Mouse (Mus musculus): ENCODE measurements around the gene Pdzd2. TPM values are rescaled to one million over a fixed set of nuclear protein-coding genes. Genes with fewer than 3 reads are reported as not detected.
A peak's percentile ranks its signal among the peaks of the same experiment; 100 is the strongest.

Pdzd2 gene
- polyA plus RNA-seq, 1 experiment, result 2.4 TPM

DNA sequence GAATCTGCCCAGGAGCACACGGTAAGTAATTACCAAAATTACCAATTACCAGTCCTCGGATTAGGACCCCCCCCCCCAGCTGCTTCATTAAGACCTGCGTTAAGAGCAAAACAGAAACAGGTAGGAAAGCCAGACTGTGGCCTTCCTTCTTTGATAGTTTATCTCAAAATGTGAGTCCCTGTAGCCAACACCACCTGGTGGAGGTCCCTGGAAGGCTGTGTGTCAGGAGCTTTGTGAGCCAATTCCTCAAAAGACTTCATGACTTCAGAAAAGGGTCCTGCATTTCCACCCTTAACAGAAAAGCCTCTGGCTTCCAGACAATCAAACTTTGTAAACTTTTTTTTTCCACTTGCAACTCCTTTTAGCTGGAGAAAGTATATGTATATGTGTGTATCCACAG, 188.8 kb downstream of the Pdzd2 start:
- H3K4me1 ChIP-seq (ENCODE audit: control insufficient read depth, insufficient read depth, low read length), result peaks cover 6% of the 10 kb centered on the region; the same call in 1 of the 2 replicates
- TF ChIP-seq POLR2A (IDR thresholded peaks at IDR 0.05; ENCODE audit: low read depth, low read length), result no peak
- TF ChIP-seq CTCF (IDR thresholded peaks at IDR 0.05; ENCODE audit: borderline replicate concordance, insufficient read depth, low read length), result no peak
- no peak overlapping the region for H3K27ac ChIP-seq (ENCODE audit: insufficient read depth, low read length)
- H3K4me3 ChIP-seq (ENCODE audit: insufficient read depth, low read length), result no peak overlapping the region

- Histone ChIP-seq H3K4me1 (ENCODE audit: control insufficient read depth, insufficient read depth, low read length) (peaks cover 6% of the 10 kb centered on the region; the same call in 1 of the 2 replicates), H3K4me3 (ENCODE audit: insufficient read depth, low read length) (no peak overlapping the region), H3K27ac (ENCODE audit: insufficient read depth, low read length) (no peak overlapping the region)
- TF ChIP-seq CTCF (IDR thresholded peaks at IDR 0.05; ENCODE audit: borderline replicate concordance, insufficient read depth, low read length) (no peak), POLR2A (IDR thresholded peaks at IDR 0.05; ENCODE audit: low read depth, low read length) (no peak)
Measured at GRCm38 (mm10) chr15:12550376-12550775, 189.3 kb downstream of the Pdzd2 start.

- no peak for TF ChIP-seq CTCF (IDR thresholded peaks at IDR 0.05; ENCODE audit: borderline replicate concordance, insufficient read depth, low read length)
- TF ChIP-seq POLR2A (IDR thresholded peaks at IDR 0.05; ENCODE audit: low read depth, low read length), result no peak
- peaks cover 6% of the 10 kb centered on the region; the same call in 1 of the 2 replicates for H3K4me1 ChIP-seq (ENCODE audit: control insufficient read depth, insufficient read depth, low read length)
- H3K27ac ChIP-seq (ENCODE audit: insufficient read depth, low read length), result no peak overlapping the region; the same call in 1 of the 2 replicates
- H3K4me3 ChIP-seq (ENCODE audit: insufficient read depth, low read length), result peak overlapping the region; percentile 39
Measured at GRCm38 (mm10) chr15:12549919-12550305, 189.8 kb downstream of the Pdzd2 start.

- peaks cover 6% of the 10 kb centered on the region; the same call in 1 of the 2 replicates for H3K4me1 ChIP-seq (ENCODE audit: control insufficient read depth, insufficient read depth, low read length)
Measured at GRCm38 (mm10) chr15:12549271-12549918, 190.3 kb downstream of the Pdzd2 start.

DNA sequence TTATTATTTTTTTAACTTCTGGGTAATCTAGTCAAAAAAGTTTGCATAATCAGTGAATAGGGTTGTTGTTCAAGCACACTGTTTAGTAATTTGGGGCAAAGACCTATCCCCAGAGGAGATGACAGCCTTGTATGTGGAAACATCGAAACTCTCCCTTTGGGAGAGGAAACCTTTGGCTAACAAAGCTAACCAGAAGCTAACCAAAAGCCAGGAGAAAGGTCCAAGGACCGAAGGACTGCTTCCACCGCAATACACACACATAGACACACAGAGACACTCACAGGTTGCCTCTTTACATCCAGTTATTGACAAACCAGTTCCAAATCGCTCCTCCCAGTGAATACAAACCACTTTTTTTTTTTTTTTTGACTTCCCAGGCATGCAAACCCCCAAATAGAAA, 191.0 kb downstream of the Pdzd2 start:
- Histone ChIP-seq H3K4me1 (ENCODE audit: control insufficient read depth, insufficient read depth, low read length) (peaks cover 6% of the 10 kb centered on the region; the same call in 1 of the 2 replicates), H3K27ac (ENCODE audit: insufficient read depth, low read length) (no peak overlapping the region), H3K4me3 (ENCODE audit: insufficient read depth, low read length) (peak overlapping the region; percentile 39)
- no peak for TF ChIP-seq CTCF (IDR thresholded peaks at IDR 0.05; ENCODE audit: borderline replicate concordance, insufficient read depth, low read length)
- no peak for TF ChIP-seq POLR2A (IDR thresholded peaks at IDR 0.05; ENCODE audit: low read depth, low read length)

More at GRCm38 (mm10) chr15:12549271-12549918, 190.3 kb downstream of the Pdzd2 start:
- Histone ChIP-seq H3K27ac (ENCODE audit: insufficient read depth, low read length) (no peak overlapping the region; the same call in 1 of the 2 replicates), H3K4me3 (ENCODE audit: insufficient read depth, low read length) (peak overlapping the region; percentile 39)
- TF ChIP-seq CTCF (IDR thresholded peaks at IDR 0.05; ENCODE audit: borderline replicate concordance, insufficient read depth, low read length), result no peak
- TF ChIP-seq POLR2A (IDR thresholded peaks at IDR 0.05; ENCODE audit: low read depth, low read length), result no peak

DNA sequence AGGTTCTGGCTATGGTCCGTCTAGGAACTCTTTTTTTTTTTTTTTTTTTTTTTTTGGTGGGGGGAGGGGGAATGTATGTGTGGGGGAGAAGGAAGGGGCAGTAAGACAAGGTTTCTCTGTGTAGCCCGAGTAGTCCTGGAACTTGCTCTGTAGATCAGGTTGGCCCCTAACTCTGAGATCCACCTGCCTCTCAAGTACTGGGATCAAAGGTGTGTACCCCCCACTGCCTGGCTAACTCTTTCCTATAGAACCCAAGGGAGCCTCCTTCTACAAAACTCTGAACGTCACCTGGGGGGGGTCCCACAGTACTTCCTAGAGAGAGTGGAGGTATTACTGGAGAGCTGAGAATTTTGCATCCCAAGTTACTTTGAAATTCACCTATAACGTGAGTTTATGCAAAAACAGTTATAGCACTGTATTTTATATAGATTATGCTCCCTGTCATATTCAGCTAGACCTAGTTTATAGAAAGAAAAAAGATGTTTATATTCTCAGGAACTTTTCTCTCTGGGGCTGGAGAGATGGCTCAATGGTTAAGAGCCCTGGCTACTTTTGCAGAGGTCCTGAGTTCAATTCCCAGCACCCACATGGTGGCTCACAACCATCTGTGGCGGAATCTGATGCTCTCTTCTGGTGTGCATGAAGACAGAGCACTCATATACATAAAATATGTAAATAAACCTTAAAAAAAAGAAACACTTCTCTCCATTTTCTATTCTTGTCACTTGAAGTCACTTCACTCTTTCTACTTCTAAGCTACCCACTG, 191.9 kb downstream of the Pdzd2 start:
- no peak overlapping the region for H3K4me3 ChIP-seq (ENCODE audit: insufficient read depth, low read length)

GRCm38 (mm10) chr15:12546781-12547180, 192.9 kb downstream of the Pdzd2 start:
- H3K27ac ChIP-seq (ENCODE audit: insufficient read depth, low read length), result no peak overlapping the region
- TF ChIP-seq POLR2A (IDR thresholded peaks at IDR 0.05; ENCODE audit: low read depth, low read length) (no peak), CTCF (IDR thresholded peaks at IDR 0.05; ENCODE audit: borderline replicate concordance, insufficient read depth, low read length) (no peak)
- peaks cover 6% of the 10 kb centered on the region; the same call in 1 of the 2 replicates for H3K4me1 ChIP-seq (ENCODE audit: control insufficient read depth, insufficient read depth, low read length)
- no peak overlapping the region for H3K4me3 ChIP-seq (ENCODE audit: insufficient read depth, low read length)

More for the DNA sequence above, 191.9 kb downstream of the Pdzd2 start:
- no peak overlapping the region for H3K27ac ChIP-seq (ENCODE audit: insufficient read depth, low read length)
- peaks cover 6% of the 10 kb centered on the region; the same call in 1 of the 2 replicates for H3K4me1 ChIP-seq (ENCODE audit: control insufficient read depth, insufficient read depth, low read length)
- no peak for TF ChIP-seq CTCF (IDR thresholded peaks at IDR 0.05; ENCODE audit: borderline replicate concordance, insufficient read depth, low read length)
- TF ChIP-seq POLR2A (IDR thresholded peaks at IDR 0.05; ENCODE audit: low read depth, low read length), result no peak

DNA sequence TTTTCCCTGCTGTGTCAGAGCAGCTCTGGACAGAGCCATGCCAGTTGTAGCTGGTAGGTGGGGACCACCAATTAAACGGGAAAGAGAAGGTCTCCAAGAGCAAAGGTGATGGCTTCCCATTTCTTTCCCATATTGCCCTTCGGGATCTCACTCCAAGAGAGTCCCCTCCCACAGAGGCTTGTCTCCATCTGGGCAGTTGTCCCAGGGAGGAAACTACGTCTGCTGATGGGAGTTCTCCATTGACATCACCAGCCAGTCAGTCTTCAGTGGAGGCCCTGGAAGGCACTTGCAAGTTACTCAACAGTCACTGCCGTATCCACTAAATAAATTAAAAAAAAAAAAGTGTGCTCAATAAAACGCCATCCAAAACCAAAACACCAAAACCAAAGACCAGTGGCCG, 194.1 kb downstream of the Pdzd2 start:
- Histone ChIP-seq H3K4me3 (ENCODE audit: insufficient read depth, low read length) (no peak overlapping the region), H3K4me1 (ENCODE audit: control insufficient read depth, insufficient read depth, low read length) (peaks cover 6% of the 10 kb centered on the region; the same call in 1 of the 2 replicates), H3K27ac (ENCODE audit: insufficient read depth, low read length) (no peak overlapping the region)
- TF ChIP-seq POLR2A (IDR thresholded peaks at IDR 0.05; ENCODE audit: low read depth, low read length) (no peak), CTCF (IDR thresholded peaks at IDR 0.05; ENCODE audit: borderline replicate concordance, insufficient read depth, low read length) (no peak)

DNA sequence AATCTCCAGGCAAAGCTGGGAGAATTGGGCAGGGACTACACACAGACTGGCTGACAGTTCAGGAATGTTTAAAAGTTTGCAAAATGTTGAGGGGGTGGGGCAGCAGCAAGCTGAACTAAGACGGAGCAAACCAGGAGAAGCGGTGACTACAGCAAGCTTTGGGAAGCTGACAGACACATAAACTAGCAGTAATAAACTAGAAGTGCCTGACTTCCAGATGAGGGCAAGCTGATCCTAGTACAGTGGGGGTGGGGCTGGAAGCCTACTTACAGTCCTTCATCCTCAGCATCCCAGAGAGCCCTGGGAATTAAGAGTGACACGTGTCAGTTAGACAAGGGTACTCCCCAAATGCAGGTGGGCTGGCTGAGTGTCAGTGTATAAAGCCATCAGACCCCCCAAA, 194.5 kb downstream of the Pdzd2 start:
- H3K4me1 ChIP-seq (ENCODE audit: control insufficient read depth, insufficient read depth, low read length), result peaks cover 2% of the 10 kb centered on the region; the same call in 1 of the 2 replicates
- no peak overlapping the region for H3K27ac ChIP-seq (ENCODE audit: insufficient read depth, low read length)
- H3K4me3 ChIP-seq (ENCODE audit: insufficient read depth, low read length), result no peak overlapping the region
- TF ChIP-seq POLR2A (IDR thresholded peaks at IDR 0.05; ENCODE audit: low read depth, low read length) (no peak), CTCF (IDR thresholded peaks at IDR 0.05; ENCODE audit: borderline replicate concordance, insufficient read depth, low read length) (no peak)

Measured in embryonic fibroblast, embryonic 13.5 days (primary cell).